Mouse (Mus musculus): ENCODE results near the gene Ctnna2. TPM values are rescaled to one million over a fixed set of nuclear protein-coding genes. Genes with fewer than 3 reads are reported as not detected.

Gene Ctnna2
- polyA plus RNA-seq, 1 experiment from 2014 or later = 7.2 TPM

- no peak for ATAC-seq (ENCODE audit: insufficient read depth, low FRiP score)
- H3K27ac ChIP-seq (ENCODE audit: low read length) = no peak overlapping the region
- no peaks in the 10 kb centered on the region for H3K27me3 ChIP-seq (ENCODE audit: control insufficient read depth, insufficient read depth, low read length)
- no peak overlapping the region for H3K4me3 ChIP-seq (replicated peaks; ENCODE audit: low read length)
- no peaks in the 10 kb centered on the region for H3K36me3 ChIP-seq (ENCODE audit: control insufficient read depth, insufficient read depth, low read length)
- H3K4me2 ChIP-seq (ENCODE audit: low read depth, low read length) = no peak overlapping the region
- no peaks in the 10 kb centered on the region for H3K4me1 ChIP-seq (ENCODE audit: control insufficient read depth, insufficient read depth, low read length)
- no peak overlapping the region for H3K9ac ChIP-seq (ENCODE audit: low read length)
- 11% methylated on average over 6 of the region's 6 CpGs for WGBS
- no peaks in the 10 kb centered on the region for H3K9me3 ChIP-seq (replicated peaks; ENCODE audit: control insufficient read depth, low read length)
Measured at GRCm38 (mm10) chr6:77650127-77650526, 329.4 kb downstream of the Ctnna2 start.

DNA sequence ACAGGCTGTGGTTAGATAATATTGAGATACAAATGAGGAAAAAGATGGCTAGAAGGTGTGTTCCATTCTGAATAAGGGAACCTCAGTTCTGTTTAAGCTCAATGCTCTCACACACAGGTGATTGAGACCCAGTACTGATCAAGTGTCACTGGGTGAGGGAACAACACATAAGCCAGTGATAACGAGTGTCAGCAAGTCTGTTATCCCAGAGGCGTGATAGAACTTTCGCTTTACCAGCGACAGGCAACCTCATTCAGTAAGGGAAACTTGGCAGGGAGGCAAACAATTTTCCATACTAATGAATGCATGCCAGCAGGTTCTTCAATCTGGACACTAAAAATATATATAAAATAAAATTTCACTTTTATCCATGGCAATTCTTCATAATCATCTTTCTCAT lies 334.9 kb downstream of the Ctnna2 start:
- H3K4me2 ChIP-seq (ENCODE audit: low read depth, low read length) = no peak overlapping the region
- no peaks in the 10 kb centered on the region for H3K27me3 ChIP-seq (ENCODE audit: control insufficient read depth, insufficient read depth, low read length)
- H3K4me1 ChIP-seq (ENCODE audit: control insufficient read depth, insufficient read depth, low read length) = no peaks in the 10 kb centered on the region
- no peaks in the 10 kb centered on the region for H3K36me3 ChIP-seq (ENCODE audit: control insufficient read depth, insufficient read depth, low read length)
- no peak for ATAC-seq (ENCODE audit: insufficient read depth, low FRiP score)
- no peak overlapping the region for H3K9ac ChIP-seq (ENCODE audit: low read length)
- H3K4me3 ChIP-seq (replicated peaks; ENCODE audit: low read length) = no peak overlapping the region
- H3K9me3 ChIP-seq (replicated peaks; ENCODE audit: control insufficient read depth, low read length) = no peaks in the 10 kb centered on the region
- no peak overlapping the region for H3K27ac ChIP-seq (ENCODE audit: low read length)
- WGBS = 81% methylated on average over 4 of the region's 4 CpGs

DNA sequence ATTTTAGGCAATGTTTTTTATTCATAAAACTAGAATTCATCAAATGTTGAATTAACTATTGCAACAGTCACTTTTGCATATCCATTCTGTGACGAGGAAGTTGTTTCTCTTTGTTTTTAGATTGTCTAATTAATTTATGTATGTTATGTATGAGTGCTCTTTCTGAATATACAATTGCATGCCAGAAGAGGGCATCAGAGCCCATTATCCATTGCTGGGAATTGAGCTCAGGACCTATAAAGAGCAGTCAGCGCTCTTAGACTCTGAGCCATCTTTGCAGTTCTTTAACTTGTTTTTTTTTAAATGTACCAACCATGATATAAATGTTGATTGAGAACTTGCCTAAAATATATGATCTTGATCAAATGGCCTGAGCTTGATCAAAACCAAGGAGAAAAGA lies 340.7 kb downstream of the Ctnna2 start:
- H3K9ac ChIP-seq (ENCODE audit: low read length) = no peak overlapping the region
- WGBS = 81% methylated on average over 2 of the region's 2 CpGs
- no peak overlapping the region for H3K27ac ChIP-seq (ENCODE audit: low read length)
- no peaks in the 10 kb centered on the region for H3K9me3 ChIP-seq (replicated peaks; ENCODE audit: control insufficient read depth, low read length)
- no peaks in the 10 kb centered on the region for H3K27me3 ChIP-seq (ENCODE audit: control insufficient read depth, insufficient read depth, low read length)
- no peak overlapping the region for H3K4me3 ChIP-seq (replicated peaks; ENCODE audit: low read length)
- H3K36me3 ChIP-seq (ENCODE audit: control insufficient read depth, insufficient read depth, low read length) = no peaks in the 10 kb centered on the region
- no peak overlapping the region for H3K4me2 ChIP-seq (ENCODE audit: low read depth, low read length)
- ATAC-seq (ENCODE audit: insufficient read depth, low FRiP score) = no peak
- H3K4me1 ChIP-seq (ENCODE audit: control insufficient read depth, insufficient read depth, low read length) = no peaks in the 10 kb centered on the region

DNA sequence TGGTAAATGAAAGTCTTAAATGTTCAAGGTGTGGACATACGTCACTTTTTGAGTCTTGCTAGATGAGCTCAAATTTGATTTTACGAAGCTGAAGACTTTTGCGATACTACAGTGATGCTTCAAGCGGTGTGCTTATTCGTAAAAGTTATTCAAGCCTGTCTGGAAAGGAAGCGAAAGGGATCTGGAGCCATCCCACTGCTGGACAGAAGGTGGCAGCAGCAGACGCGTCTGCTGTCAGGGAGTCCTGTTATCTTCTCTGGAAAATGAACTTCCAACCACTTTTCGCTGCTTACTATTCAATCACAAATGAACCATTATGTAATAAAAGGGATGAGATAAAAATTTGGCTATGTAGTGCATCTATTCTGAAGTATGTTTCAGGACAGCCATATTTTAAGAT lies 345.5 kb downstream of the Ctnna2 start:
- Histone ChIP-seq H3K9ac (ENCODE audit: low read length) (no peak overlapping the region), H3K9me3 (replicated peaks; ENCODE audit: control insufficient read depth, low read length) (no peaks in the 10 kb centered on the region), H3K36me3 (ENCODE audit: control insufficient read depth, insufficient read depth, low read length) (no peaks in the 10 kb centered on the region), H3K4me1 (ENCODE audit: control insufficient read depth, insufficient read depth, low read length) (no peaks in the 10 kb centered on the region), H3K4me2 (ENCODE audit: low read depth, low read length) (no peak overlapping the region), H3K27me3 (ENCODE audit: control insufficient read depth, insufficient read depth, low read length) (no peaks in the 10 kb centered on the region), H3K4me3 (replicated peaks; ENCODE audit: low read length) (no peak overlapping the region), H3K27ac (ENCODE audit: low read length) (no peak overlapping the region)
- ATAC-seq (ENCODE audit: insufficient read depth, low FRiP score) = no peak
- WGBS = 33% methylated on average over 9 of the region's 9 CpGs

DNA sequence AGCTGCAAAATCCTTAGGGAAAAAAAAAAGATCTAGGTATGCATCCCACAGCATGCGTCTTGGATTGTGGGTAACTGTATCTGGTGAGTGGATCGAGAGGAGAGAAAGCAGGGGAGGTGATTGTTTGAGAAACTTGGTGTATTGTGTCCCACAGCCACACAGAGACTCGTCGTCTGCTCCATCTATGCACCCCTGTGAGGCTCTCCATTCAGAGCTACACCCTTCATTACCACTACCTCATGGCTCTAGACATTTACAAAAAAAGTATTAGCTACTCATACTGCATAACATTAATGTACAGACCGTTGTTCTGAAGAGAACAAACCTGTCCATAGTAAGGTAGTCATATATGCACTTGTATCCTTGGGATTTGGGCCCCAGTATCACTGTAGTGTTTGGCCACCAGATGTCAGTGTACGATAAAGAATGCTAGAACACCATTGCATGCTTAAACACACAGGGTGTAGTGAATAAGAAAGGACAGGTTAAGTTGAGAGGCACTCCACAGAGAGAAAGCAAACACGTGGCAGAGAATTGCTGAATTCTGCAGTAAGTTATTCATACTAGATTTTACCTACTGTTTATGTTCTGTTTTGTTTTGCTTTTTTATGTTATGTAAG lies 350.8 kb downstream of the Ctnna2 start:
- no peak overlapping the region for H3K27ac ChIP-seq (ENCODE audit: low read length)
- no peak for ATAC-seq (ENCODE audit: insufficient read depth, low FRiP score)
- no peaks in the 10 kb centered on the region for H3K36me3 ChIP-seq (ENCODE audit: control insufficient read depth, insufficient read depth, low read length)
- H3K9me3 ChIP-seq (replicated peaks; ENCODE audit: control insufficient read depth, low read length) = no peaks in the 10 kb centered on the region
- H3K4me3 ChIP-seq (replicated peaks; ENCODE audit: low read length) = no peak overlapping the region
- H3K9ac ChIP-seq (ENCODE audit: low read length) = no peak overlapping the region
- no peaks in the 10 kb centered on the region for H3K4me1 ChIP-seq (ENCODE audit: control insufficient read depth, insufficient read depth, low read length)
- H3K4me2 ChIP-seq (ENCODE audit: low read depth, low read length) = no peak overlapping the region
- H3K27me3 ChIP-seq (ENCODE audit: control insufficient read depth, insufficient read depth, low read length) = no peaks in the 10 kb centered on the region
- 56% methylated on average over 7 of the region's 7 CpGs for WGBS

DNA sequence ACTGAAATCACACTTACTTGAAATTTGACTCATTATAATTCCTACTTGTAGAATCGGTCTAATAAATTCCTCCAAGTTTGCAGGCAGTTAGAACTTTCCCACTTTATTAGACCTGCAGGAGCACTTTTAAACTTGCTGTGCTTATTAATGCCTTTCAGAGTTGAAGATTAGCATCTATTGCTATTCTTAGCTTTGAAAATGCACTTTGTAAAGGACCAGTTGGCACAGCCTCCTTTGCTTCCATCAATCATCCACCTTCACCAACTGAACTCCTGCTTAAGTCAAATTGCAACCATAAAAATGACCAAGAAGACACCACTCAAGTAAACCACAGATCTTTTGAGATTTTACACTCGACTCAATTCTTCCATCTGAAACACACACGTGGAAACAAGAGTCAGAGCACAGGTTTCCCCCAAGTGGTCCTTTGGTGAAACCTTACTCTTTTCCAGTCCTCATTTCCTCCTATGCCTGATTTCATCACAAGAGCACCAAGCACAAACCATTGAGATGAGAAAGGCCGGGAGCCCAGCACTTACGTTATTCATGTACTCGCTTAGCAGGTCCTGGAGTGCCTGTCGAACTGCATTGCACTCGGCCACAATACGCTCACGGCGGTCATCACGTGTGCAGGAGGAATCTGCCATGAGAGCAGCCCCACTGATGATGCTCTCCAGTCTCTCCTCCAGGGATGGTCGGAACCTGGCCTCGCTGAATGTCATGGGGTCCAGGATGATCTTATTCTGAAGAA lies 374.7 kb downstream of the Ctnna2 start:
- H3K4me2 ChIP-seq (ENCODE audit: low read depth, low read length) = no peak overlapping the region
- no peaks in the 10 kb centered on the region for H3K36me3 ChIP-seq (ENCODE audit: control insufficient read depth, insufficient read depth, low read length)
- no peak overlapping the region for H3K27ac ChIP-seq (ENCODE audit: low read length)
- no peak overlapping the region for H3K9ac ChIP-seq (ENCODE audit: low read length)
- no peak overlapping the region for H3K4me3 ChIP-seq (replicated peaks; ENCODE audit: low read length)
- H3K27me3 ChIP-seq (ENCODE audit: control insufficient read depth, insufficient read depth, low read length) = no peaks in the 10 kb centered on the region
- no peak for ATAC-seq (ENCODE audit: insufficient read depth, low FRiP score)
- 84% methylated on average over 14 of the region's 14 CpGs for WGBS
- H3K4me1 ChIP-seq (ENCODE audit: control insufficient read depth, insufficient read depth, low read length) = no peaks in the 10 kb centered on the region
- no peaks in the 10 kb centered on the region for H3K9me3 ChIP-seq (replicated peaks; ENCODE audit: control insufficient read depth, low read length)

DNA sequence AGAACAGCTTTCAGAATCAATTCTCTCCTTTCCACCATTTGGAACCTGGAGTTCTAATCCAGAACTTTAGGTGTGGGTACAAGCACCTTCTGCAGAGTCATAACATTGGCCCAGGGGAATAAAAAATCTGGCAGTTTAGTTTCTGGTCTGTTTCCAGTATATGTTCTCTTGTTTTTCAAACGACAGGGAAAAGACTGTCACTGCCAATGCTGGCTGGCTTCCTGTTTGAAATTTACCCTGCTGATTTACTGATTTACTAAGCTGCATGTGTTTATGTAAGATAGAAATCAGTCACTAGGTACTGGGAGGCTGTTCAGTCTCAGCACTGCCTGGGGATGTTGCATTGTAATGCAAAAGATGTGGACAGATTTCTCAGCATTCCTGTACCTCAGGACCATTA lies 375.6 kb downstream of the Ctnna2 start:
- H3K4me3 ChIP-seq (replicated peaks; ENCODE audit: low read length) = no peak overlapping the region
- no peak overlapping the region for H3K27ac ChIP-seq (ENCODE audit: low read length)
- no peaks in the 10 kb centered on the region for H3K9me3 ChIP-seq (replicated peaks; ENCODE audit: control insufficient read depth, low read length)
- ATAC-seq (ENCODE audit: insufficient read depth, low FRiP score) = no peak
- no peaks in the 10 kb centered on the region for H3K4me1 ChIP-seq (ENCODE audit: control insufficient read depth, insufficient read depth, low read length)
- H3K36me3 ChIP-seq (ENCODE audit: control insufficient read depth, insufficient read depth, low read length) = no peaks in the 10 kb centered on the region
- H3K27me3 ChIP-seq (ENCODE audit: control insufficient read depth, insufficient read depth, low read length) = no peaks in the 10 kb centered on the region
- no peak overlapping the region for H3K4me2 ChIP-seq (ENCODE audit: low read depth, low read length)
- H3K9ac ChIP-seq (ENCODE audit: low read length) = no peak overlapping the region
- 9% methylated on average over 1 of the region's 1 CpGs for WGBS

- Histone ChIP-seq H3K9me3 (replicated peaks; ENCODE audit: control insufficient read depth, low read length) (no peaks in the 10 kb centered on the region), H3K4me2 (ENCODE audit: low read depth, low read length) (no peak overlapping the region), H3K27ac (ENCODE audit: low read length) (no peak overlapping the region), H3K4me3 (replicated peaks; ENCODE audit: low read length) (no peak overlapping the region), H3K36me3 (ENCODE audit: control insufficient read depth, insufficient read depth, low read length) (no peaks in the 10 kb centered on the region), H3K9ac (ENCODE audit: low read length) (no peak overlapping the region), H3K27me3 (ENCODE audit: control insufficient read depth, insufficient read depth, low read length) (no peaks in the 10 kb centered on the region), H3K4me1 (ENCODE audit: control insufficient read depth, insufficient read depth, low read length) (no peaks in the 10 kb centered on the region)
- ATAC-seq (ENCODE audit: insufficient read depth, low FRiP score) = no peak
- 46% methylated on average over 2 of the region's 2 CpGs for WGBS
Measured at GRCm38 (mm10) chr6:77599244-77599643, 380.3 kb downstream of the Ctnna2 start.

- no peaks in the 10 kb centered on the region for H3K36me3 ChIP-seq (ENCODE audit: control insufficient read depth, insufficient read depth, low read length)
- no peaks in the 10 kb centered on the region for H3K9me3 ChIP-seq (replicated peaks; ENCODE audit: control insufficient read depth, low read length)
- 35% methylated on average over 4 of the region's 4 CpGs for WGBS
- H3K4me3 ChIP-seq (replicated peaks; ENCODE audit: low read length) = no peak overlapping the region
- no peak for ATAC-seq (ENCODE audit: insufficient read depth, low FRiP score)
- no peak overlapping the region for H3K9ac ChIP-seq (ENCODE audit: low read length)
- H3K4me1 ChIP-seq (ENCODE audit: control insufficient read depth, insufficient read depth, low read length) = no peaks in the 10 kb centered on the region
- H3K27me3 ChIP-seq (ENCODE audit: control insufficient read depth, insufficient read depth, low read length) = no peaks in the 10 kb centered on the region
- H3K27ac ChIP-seq (ENCODE audit: low read length) = no peak overlapping the region
- no peak overlapping the region for H3K4me2 ChIP-seq (ENCODE audit: low read depth, low read length)
Measured at GRCm38 (mm10) chr6:77582568-77582967, 396.9 kb downstream of the Ctnna2 start.

All from stomach, embryonic 16.5 days (tissue).